Mouse (Mus musculus) liver, embryonic 11.5 days (tissue): Measurements from ENCODE around the gene Maml3. TPM values are rescaled to one million over a fixed set of nuclear protein-coding genes. Genes with fewer than 3 reads are reported as not detected.

Experiments used
- ATAC-seq: fragments of 200-750 bp; cut with Nextera tagmentation; replicated peaks from 2 replicates; pipeline ENCODE4 v1.8.0; 2017; ENCODE audit warnings: moderate number of reproducible peaks, mild to moderate bottlenecking, moderate TSS enrichment, moderate library complexity; ENCODE audit not compliant: low FRiP score
- DNase-seq: peaks from one replicate; pipeline ENCODE4 v3.0.0-alpha.2; 2017; ENCODE audit warnings: low spot score
- H3K27ac ChIP-seq: fragments of 300-500 bp; sonication (generic); 2 replicates; pipeline ENCODE4 v1.5.1; 2014; ENCODE audit warnings: mild to moderate bottlenecking, low read depth, low read length, control low read depth
- H3K27me3 ChIP-seq: fragments of 300-500 bp; sonication (generic); replicated peaks from 2 replicates; pipeline ENCODE4 v1.6.1; 2014; ENCODE audit warnings: low read length, mixed read lengths; ENCODE audit not compliant: control insufficient read depth, insufficient read depth
- H3K36me3 ChIP-seq: fragments of 300-500 bp; sonication (generic); 2 replicates; pipeline ENCODE4 v1.6.1; 2014; ENCODE audit warnings: mild to moderate bottlenecking, low read length, moderate library complexity, mixed read lengths; ENCODE audit not compliant: control insufficient read depth, insufficient read depth
- H3K4me1 ChIP-seq: fragments of 300-500 bp; sonication (generic); replicated peaks from 2 replicates; pipeline ENCODE4 v1.6.1; 2014; ENCODE audit warnings: low read length, mixed read lengths; ENCODE audit not compliant: control insufficient read depth, insufficient read depth
- H3K4me2 ChIP-seq: fragments of 300-500 bp; sonication (generic); 2 replicates; pipeline ENCODE4 v1.6.1; 2014; ENCODE audit warnings: mild to moderate bottlenecking, control low read depth, moderate library complexity
- H3K4me3 ChIP-seq: fragments of 300-500 bp; sonication (generic); 2 replicates; pipeline ENCODE4 v1.5.1; 2014; ENCODE audit warnings: low read depth, low read length, control low read depth
- H3K9ac ChIP-seq: fragments of 300-500 bp; sonication (generic); 2 replicates; pipeline ENCODE4 v1.6.1; 2014; ENCODE audit warnings: low read depth, low read length, control low read depth
- H3K9me3 ChIP-seq: fragments of 300-500 bp; sonication (generic); 2 replicates; pipeline ENCODE4 v1.6.1; 2016; ENCODE audit warnings: low read length, inconsistent platforms, mixed read lengths; ENCODE audit not compliant: control insufficient read depth
- WGBS: fragments of 180-500 bp; shearing (Covaris S2); extraction: QIAGEN DNeasy Blood & Tissue Kit; methylation state at CpG from one replicate; pipeline ENCODE4 v1.1.7; 2014; 5-methylcytosine and 5-hydroxymethylcytosine counted together
- polyA plus RNA-seq: library from polyadenylated mRNA; unstranded; fragments of >200 nt; fragmentation: Nextera tagmentation; extraction: Ambion mirVana; gene quantifications from 2 replicates; pipeline ENCODE4 v1.2.1, GENCODE M21; 2014

Gene Maml3
- polyA plus RNA-seq, 1 experiment from 2014 or later, result 3.1 TPM

DNA sequence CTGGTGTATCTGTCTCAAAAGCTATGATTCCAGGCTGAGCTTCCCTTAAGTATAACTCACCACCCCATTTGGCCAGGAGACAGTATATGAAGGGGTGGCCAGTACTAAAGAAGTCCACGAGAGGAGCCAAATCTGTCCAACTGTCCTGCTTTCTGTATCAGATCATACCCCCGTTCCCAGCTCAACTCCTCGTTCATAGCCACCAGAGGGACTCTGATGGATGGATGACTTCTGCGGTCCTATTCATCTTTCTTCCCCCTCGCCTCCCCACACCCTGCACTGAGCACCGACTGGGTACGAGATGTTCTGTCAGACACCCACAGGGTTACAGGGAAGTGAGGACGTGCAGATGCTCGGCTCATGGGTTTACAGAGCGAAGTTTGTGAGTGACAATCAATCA, 74.8 kb downstream of the Maml3 start:
- Histone ChIP-seq H3K27ac (peak overlapping the region; percentile 14; the same call in 1 of the 2 replicates), H3K9ac (no peak overlapping the region), H3K4me1 (peaks cover 21% of the 10 kb centered on the region), H3K27me3 (no peaks in the 10 kb centered on the region), H3K36me3 (no peaks in the 10 kb centered on the region), H3K4me2 (peak overlapping the region; percentile 52), H3K9me3 (no peaks in the 10 kb centered on the region), H3K4me3 (peak overlapping the region; percentile 25)
- ATAC-seq (no peak), DNase-seq (no peak)
- WGBS, result 46% methylated on average over 10 of the region's 10 CpGs

- no peak for DNase-seq
- Histone ChIP-seq H3K36me3 (no peaks in the 10 kb centered on the region), H3K9me3 (no peaks in the 10 kb centered on the region), H3K4me2 (peak overlapping the region; percentile 52), H3K27me3 (no peaks in the 10 kb centered on the region), H3K4me3 (peak overlapping the region; percentile 25), H3K4me1 (peaks cover 21% of the 10 kb centered on the region), H3K27ac (peak overlapping the region; percentile 14; the same call in 1 of the 2 replicates), H3K9ac (no peak overlapping the region)
- no peak for ATAC-seq
- WGBS, result 31% methylated on average over 12 of the region's 12 CpGs
Measured at GRCm38 (mm10) chr3:52029661-52030081, 75.2 kb downstream of the Maml3 start.

- H3K4me1 ChIP-seq, result peaks cover 14% of the 10 kb centered on the region
- H3K27me3 ChIP-seq, result no peaks in the 10 kb centered on the region
- WGBS, result 75% methylated on average over 7 of the region's 7 CpGs
- ATAC-seq (no peak), DNase-seq (no peak)
- H3K9me3 ChIP-seq, result no peaks in the 10 kb centered on the region
- H3K36me3 ChIP-seq, result no peaks in the 10 kb centered on the region
- no peak overlapping the region for H3K4me3 ChIP-seq
- H3K27ac ChIP-seq, result no peak overlapping the region
- H3K9ac ChIP-seq, result no peak overlapping the region
- no peak overlapping the region for H3K4me2 ChIP-seq
Measured at GRCm38 (mm10) chr3:52027972-52028371, 76.9 kb downstream of the Maml3 start.

- no peak for ATAC-seq
- Histone ChIP-seq H3K9ac (no peak overlapping the region), H3K27me3 (no peaks in the 10 kb centered on the region), H3K27ac (no peak overlapping the region), H3K4me3 (no peak overlapping the region), H3K4me1 (no peaks in the 10 kb centered on the region; the same call in 1 of the 2 replicates), H3K36me3 (no peaks in the 10 kb centered on the region), H3K9me3 (no peaks in the 10 kb centered on the region), H3K4me2 (no peak overlapping the region)
- no peak for DNase-seq
- WGBS, result 57% methylated on average over 7 of the region's 7 CpGs
Measured at GRCm38 (mm10) chr3:52022486-52022885, 82.4 kb downstream of the Maml3 start.

GRCm38 (mm10) chr3:52018103-52018439, 86.8 kb downstream of the Maml3 start:
- H3K4me2 ChIP-seq, result peak overlapping the region; percentile 23; the same call in 1 of the 2 replicates
- no peaks in the 10 kb centered on the region for H3K36me3 ChIP-seq
- H3K4me3 ChIP-seq, result no peak overlapping the region
- no peaks in the 10 kb centered on the region for H3K9me3 ChIP-seq
- DNase-seq (no peak), ATAC-seq (no peak)
- no peak overlapping the region for H3K27ac ChIP-seq
- 67% methylated on average over 5 of the region's 5 CpGs for WGBS
- no peaks in the 10 kb centered on the region; the same call in 1 of the 2 replicates for H3K4me1 ChIP-seq
- no peak overlapping the region for H3K9ac ChIP-seq
- no peaks in the 10 kb centered on the region for H3K27me3 ChIP-seq

DNA sequence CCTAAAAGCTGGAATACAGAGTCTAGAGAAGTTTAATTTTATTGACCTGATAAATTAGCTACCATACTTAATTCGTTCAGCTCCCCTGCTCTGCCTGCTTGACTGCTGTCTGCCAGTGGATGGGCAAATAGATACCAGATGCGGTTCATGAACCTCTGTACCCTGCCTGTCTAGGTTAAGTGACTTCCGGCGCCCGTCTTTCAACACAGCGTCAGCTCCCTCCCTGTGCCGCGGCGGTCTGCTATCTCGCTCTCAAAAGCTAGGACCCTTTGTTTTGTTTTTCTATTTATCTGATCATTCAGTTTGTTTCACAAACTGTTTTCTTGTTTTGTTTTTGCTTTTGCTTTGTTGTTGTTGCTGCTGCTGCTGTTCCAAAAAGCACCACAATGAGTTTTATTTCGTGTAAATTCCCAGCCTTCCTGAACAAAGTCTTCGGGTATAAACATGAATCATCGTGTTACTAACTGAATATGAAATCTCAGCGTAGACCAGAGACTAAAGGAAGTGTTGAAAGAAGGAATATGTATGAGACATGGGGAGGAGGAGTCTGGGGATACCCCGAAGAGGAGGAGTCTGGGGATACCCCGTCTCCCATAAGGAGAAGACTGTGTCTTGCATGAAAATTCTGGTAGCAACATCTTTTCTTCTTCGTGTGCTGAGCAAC, 87.3 kb downstream of the Maml3 start:
- Histone ChIP-seq H3K27ac (no peak overlapping the region), H3K4me1 (no peaks in the 10 kb centered on the region; the same call in 1 of the 2 replicates), H3K36me3 (no peaks in the 10 kb centered on the region), H3K4me3 (no peak overlapping the region), H3K27me3 (no peaks in the 10 kb centered on the region), H3K9me3 (no peaks in the 10 kb centered on the region), H3K4me2 (peak overlapping the region; percentile 23), H3K9ac (no peak overlapping the region)
- ATAC-seq (no peak; the same call in 1 of the 2 replicates), DNase-seq (no peak)
- WGBS, result 59% methylated on average over 17 of the region's 17 CpGs

GRCm38 (mm10) chr3:52016178-52016577, 88.7 kb downstream of the Maml3 start:
- DNase-seq (no peak), ATAC-seq (no peak)
- Histone ChIP-seq H3K36me3 (no peaks in the 10 kb centered on the region), H3K9me3 (no peaks in the 10 kb centered on the region), H3K27ac (no peak overlapping the region), H3K4me3 (no peak overlapping the region), H3K4me2 (no peak overlapping the region), H3K4me1 (peaks cover 2% of the 10 kb centered on the region; the same call in 1 of the 2 replicates), H3K9ac (no peak overlapping the region), H3K27me3 (no peaks in the 10 kb centered on the region)
- WGBS, result 91% methylated on average over 3 of the region's 3 CpGs

GRCm38 (mm10) chr3:52015556-52015955, 89.3 kb downstream of the Maml3 start:
- no peak overlapping the region for H3K4me3 ChIP-seq
- WGBS, result 92% methylated on average over 1 of the region's 1 CpGs
- peaks cover 2% of the 10 kb centered on the region; the same call in 1 of the 2 replicates for H3K4me1 ChIP-seq
- ATAC-seq (no peak), DNase-seq (no peak)
- no peak overlapping the region for H3K4me2 ChIP-seq
- no peaks in the 10 kb centered on the region for H3K27me3 ChIP-seq
- no peaks in the 10 kb centered on the region for H3K36me3 ChIP-seq
- no peaks in the 10 kb centered on the region for H3K9me3 ChIP-seq
- H3K27ac ChIP-seq, result no peak overlapping the region
- no peak overlapping the region for H3K9ac ChIP-seq

DNA sequence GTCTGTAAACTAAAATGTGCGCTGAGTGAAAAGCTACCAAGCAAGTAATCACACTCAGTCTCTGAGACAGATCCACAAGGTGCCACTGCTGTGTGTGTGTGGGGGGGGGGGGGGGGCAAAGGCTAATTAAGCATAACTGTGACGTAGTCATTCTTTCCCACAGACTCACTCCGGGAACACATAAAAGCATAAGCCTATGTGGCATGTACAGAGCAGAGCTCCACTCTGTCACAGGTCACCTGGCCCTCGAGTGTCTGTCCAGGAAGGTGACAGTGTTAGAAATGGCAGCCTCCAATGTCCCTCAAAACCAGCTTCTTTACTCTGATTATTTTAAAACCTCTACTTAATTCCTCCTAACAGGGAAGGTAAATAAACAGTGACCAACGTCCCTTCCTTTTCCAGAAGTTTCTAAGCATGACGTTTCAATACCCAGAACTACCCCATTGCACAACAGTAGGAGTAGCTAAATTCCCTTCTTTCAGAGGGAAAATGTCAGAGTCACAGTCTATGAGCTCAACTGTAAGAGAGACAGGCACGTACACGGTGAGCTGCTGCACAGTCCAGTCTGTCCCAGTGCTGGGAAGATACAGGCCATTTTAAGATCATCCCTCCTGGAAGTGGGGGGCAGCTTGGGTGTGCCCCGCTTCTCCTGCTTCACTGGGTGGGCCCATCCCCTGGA, 93.7 kb downstream of the Maml3 start:
- H3K27ac ChIP-seq, result no peak overlapping the region
- no peaks in the 10 kb centered on the region for H3K9me3 ChIP-seq
- H3K36me3 ChIP-seq, result no peaks in the 10 kb centered on the region
- ATAC-seq (no peak), DNase-seq (no peak)
- H3K4me1 ChIP-seq, result peaks cover 15% of the 10 kb centered on the region
- no peak overlapping the region for H3K4me2 ChIP-seq
- H3K27me3 ChIP-seq, result no peaks in the 10 kb centered on the region
- no peak overlapping the region for H3K9ac ChIP-seq
- WGBS, result 75% methylated on average over 9 of the region's 9 CpGs
- H3K4me3 ChIP-seq, result no peak overlapping the region
